Mouse (Mus musculus) midbrain, embryonic 14.5 days (tissue): ENCODE data around the gene Cyren. TPM values are rescaled to one million over a fixed set of nuclear protein-coding genes. Genes with fewer than 3 reads are reported as not detected.

Source experiments
- polyA plus RNA-seq: library from polyadenylated mRNA; unstranded; fragments of >200 nt; fragmentation: Nextera tagmentation; extraction: Ambion mirVana; gene quantifications from 2 replicates; pipeline ENCODE4 v1.2.1, GENCODE M21; 2014

Cyren gene
- polyA plus RNA-seq, 1 experiment from 2014 or later: 8.7 TPM

Other genes with a start within 250 kb of the Cyren start
- gene Agbl3, start 97.6 kb downstream of the Cyren start, polyA plus RNA-seq: 14.7 and 16.0 TPM in 2 replicates
- 0.70 and 1.1 TPM in 2 replicates for gene Tmem140, start 14.9 kb downstream of the Cyren start, polyA plus RNA-seq
- gene Wdr91, start 32.8 kb upstream of the Cyren start, polyA plus RNA-seq: 14.8 and 17.5 TPM in 2 replicates
- gene Stra8, start 42.1 kb upstream of the Cyren start, polyA plus RNA-seq: not detected in 2 replicates
- 0.75 and 0.80 TPM in 2 replicates for gene Slc23a4, start 110.3 kb upstream of the Cyren start, polyA plus RNA-seq